Comparison of ENCODE assay signal across 8 mouse cellular contexts in genomic region chr9:120577133-120577651, GRCm38 (mm10). TPM values are rescaled to one million over a fixed set of nuclear protein-coding genes. Genes with fewer than 3 reads are reported as not detected.
DNase-seq lines count a peak whose midpoint lies in the region; ATAC-seq and TF ChIP-seq lines count a peak whose summit lies in the region.

No protein-coding gene starts in this region.

- no peak; the same call in 1 of the 2 replicates for TF ChIP-seq CTCF in midbrain, postnatal 0 days (IDR thresholded peaks at IDR 0.05)

- DNase-seq in 3134 (ENCODE audit: extremely low read depth, insufficient read length, low spot score) = peak; percentile 89
- DNase-seq in adrenal gland, postnatal 36 days = peak; percentile 91 to 92
- DNase-seq in heart, adult 8-10 months (ENCODE audit: low spot score) = peak; percentile 85
- peak; percentile 91 for DNase-seq in kidney, adult 9 months
- DNase-seq in limb, embryonic 14.5 days (ENCODE audit: low spot score) = peak; percentile 96
- peak; percentile 98 for DNase-seq in midbrain, postnatal 0 days (ENCODE audit: low spot score)
- peak; percentile 77 to 85 for DNase-seq in spleen, postnatal 14 days (ENCODE audit: low spot score in 2 of 2)

- H3K4me1 ChIP-seq in embryonic facial prominence, embryonic 13.5 days = peaks cover 28% of the 10 kb centered on the region
- H3K4me1 ChIP-seq in limb, embryonic 14.5 days (ENCODE audit: control insufficient read depth, insufficient read depth, low read length) = peaks cover 16% of the 10 kb centered on the region
- H3K4me1 ChIP-seq in midbrain, postnatal 0 days (ENCODE audit: insufficient read depth, low read length) = peaks cover 3% of the 10 kb centered on the region; the same call in 1 of the 2 replicates

- peak overlapping the region; percentile 66; the same call in 1 of the 2 replicates for H3K27ac ChIP-seq in embryonic facial prominence, embryonic 13.5 days
- H3K27ac ChIP-seq in limb, embryonic 14.5 days (replicated peaks; ENCODE audit: low read depth, low read length) = peak overlapping the region; percentile 52; the same call in 1 of the 2 replicates
- peak overlapping the region; percentile 48; the same call in 1 of the 2 replicates for H3K27ac ChIP-seq in midbrain, postnatal 0 days (ENCODE audit: low read depth, low read length)

- no peaks in the 10 kb centered on the region for H3K9me3 ChIP-seq in embryonic facial prominence, embryonic 13.5 days
- no peaks in the 10 kb centered on the region for H3K9me3 ChIP-seq in limb, embryonic 14.5 days (ENCODE audit: control insufficient read depth, low read length)
- H3K9me3 ChIP-seq in midbrain, postnatal 0 days (ENCODE audit: low read length) = no peaks in the 10 kb centered on the region

- ATAC-seq in embryonic facial prominence, embryonic 13.5 days (ENCODE audit: insufficient number of reproducible peaks, insufficient read depth, low FRiP score, low TSS enrichment, low read depth) = peak; percentile 83
- ATAC-seq in limb, embryonic 14.5 days (ENCODE audit: low FRiP score, low read depth) = peak; percentile 90
- ATAC-seq in midbrain, postnatal 0 days (ENCODE audit: low FRiP score) = peak; percentile 88

- H3K9ac ChIP-seq in embryonic facial prominence, embryonic 13.5 days = peak overlapping the region; percentile 89
- peak overlapping the region; percentile 86 for H3K9ac ChIP-seq in limb, embryonic 14.5 days (ENCODE audit: low read depth, low read length, severe bottlenecking)
- H3K9ac ChIP-seq in midbrain, postnatal 0 days (replicated peaks; ENCODE audit: low read length, poor library complexity, severe bottlenecking) = peak overlapping the region; percentile 84

- H3K27me3 ChIP-seq in embryonic facial prominence, embryonic 13.5 days = no peaks in the 10 kb centered on the region
- no peaks in the 10 kb centered on the region for H3K27me3 ChIP-seq in limb, embryonic 14.5 days (ENCODE audit: control insufficient read depth, insufficient read depth, low read length)
- no peaks in the 10 kb centered on the region for H3K27me3 ChIP-seq in midbrain, postnatal 0 days (ENCODE audit: insufficient read depth, low read length)

- WGBS in embryonic facial prominence, embryonic 13.5 days = under 1% methylated on average over 43 of the region's 43 CpGs
- 2% methylated on average over 43 of the region's 43 CpGs for WGBS in limb, embryonic 14.5 days
- under 1% methylated on average over 43 of the region's 43 CpGs for WGBS in midbrain, postnatal 0 days

- peak; percentile 71; the same call in 1 of the 2 replicates for TF ChIP-seq POLR2A in limb, embryonic 14.5 days (IDR thresholded peaks at IDR 0.05; ENCODE audit: borderline replicate concordance, extremely low read depth, insufficient read depth, insufficient read length)

- H3K4me2 ChIP-seq in embryonic facial prominence, embryonic 13.5 days = peak overlapping the region; percentile 85
- peak overlapping the region; percentile 85 for H3K4me2 ChIP-seq in limb, embryonic 14.5 days (replicated peaks; ENCODE audit: low read depth, low read length, severe bottlenecking)
- peak overlapping the region; percentile 90 for H3K4me2 ChIP-seq in midbrain, postnatal 0 days (ENCODE audit: low read depth, low read length, poor library complexity, severe bottlenecking)

- H3K36me3 ChIP-seq in embryonic facial prominence, embryonic 13.5 days = peaks cover 42% of the 10 kb centered on the region
- H3K36me3 ChIP-seq in limb, embryonic 14.5 days (ENCODE audit: control insufficient read depth, insufficient read depth, low read length) = peaks cover 41% of the 10 kb centered on the region
- H3K36me3 ChIP-seq in midbrain, postnatal 0 days (ENCODE audit: insufficient read depth, low read length) = peaks cover 28% of the 10 kb centered on the region

- H3K4me3 ChIP-seq in embryonic facial prominence, embryonic 13.5 days = peak overlapping the region; percentile 66
- H3K4me3 ChIP-seq in limb, embryonic 14.5 days (replicated peaks; ENCODE audit: low read length) = peak overlapping the region; percentile 70
- H3K4me3 ChIP-seq in midbrain, postnatal 0 days (ENCODE audit: low read depth, low read length) = peak overlapping the region; percentile 71

RNA-seq across cellular contexts. Expression of gene Rpl14, which starts 5.9 kb away (rescaled TPM):
- total RNA-seq in adrenal gland, postnatal 36 days (2021) = 100 to 1,000 TPM; 522 to 541 TPM
- polyA plus RNA-seq in embryonic facial prominence, embryonic 13.5 days (2015; fragmentation: Nextera tagmentation; extraction: Ambion mirVana) = 771 and 950 TPM in 2 replicates
- 100 to 1,000 TPM; 266 to 316 (median 288) TPM for total RNA-seq in heart, adult 8-10 months (2022)
- 604 and 1,322 TPM in 2 replicates for polyA plus RNA-seq in limb, embryonic 14.5 days (2012; rRNA removed)
- polyA plus RNA-seq in limb, embryonic 14.5 days (2014; fragmentation: Nextera tagmentation; extraction: Ambion mirVana) = 1,098 and 1,112 TPM in 2 replicates
- total RNA-seq in midbrain, postnatal 0 days (2014; rRNA removed) = 261 and 287 TPM in 2 replicates
- polyA plus RNA-seq in midbrain, postnatal 0 days (2015; fragmentation: Nextera tagmentation; extraction: Ambion mirVana) = 445 and 474 TPM in 2 replicates

RNA-seq across cellular contexts. Expression of gene Entpd3, which starts 37.6 kb away (rescaled TPM):
- total RNA-seq in adrenal gland, postnatal 36 days (2021) = 1 to 10 TPM in 1 of 2 experiments, under 1 TPM in 1; 0.40 to 2.9 TPM
- polyA plus RNA-seq in embryonic facial prominence, embryonic 13.5 days (2015; fragmentation: Nextera tagmentation; extraction: Ambion mirVana) = 5.8 and 6.7 TPM in 2 replicates
- total RNA-seq in heart, adult 8-10 months (2022) = not detected
- 4.5 and 4.9 TPM in 2 replicates for polyA plus RNA-seq in limb, embryonic 14.5 days (2012; rRNA removed)
- 2.2 and 2.4 TPM in 2 replicates for polyA plus RNA-seq in limb, embryonic 14.5 days (2014; fragmentation: Nextera tagmentation; extraction: Ambion mirVana)
- total RNA-seq in midbrain, postnatal 0 days (2014; rRNA removed) = 6.9 and 9.0 TPM in 2 replicates
- 4.7 and 5.2 TPM in 2 replicates for polyA plus RNA-seq in midbrain, postnatal 0 days (2015; fragmentation: Nextera tagmentation; extraction: Ambion mirVana)

Comparison
In these comparisons a context has a peak if more than half of its experiments do, and no peak if none do; other contexts are left out.
1. Peak in every context shown above with its lines: DNase-seq, ATAC-seq, H3K4me3 ChIP-seq and H3K27ac ChIP-seq.